Mouse (Mus musculus) 3T3-L1 (cell line): ENCODE measurements around the gene Sft2d1.
A peak's percentile ranks its signal among the peaks of the same experiment; 100 is the strongest.

ENCODE experiments used
- DNase-seq: peaks from one replicate; pipeline ENCODE4 v3.0.0-alpha.2; 2015; ENCODE audit warnings: low read depth, low spot score

The Sft2d1 gene

GRCm38 (mm10) chr17:8310838-8311614 is at the start of gene Sft2d1:
Gene Sft2d1, plus strand, starts transcription at chr17:8311102.
- peak; percentile 96 for DNase-seq

DNA sequence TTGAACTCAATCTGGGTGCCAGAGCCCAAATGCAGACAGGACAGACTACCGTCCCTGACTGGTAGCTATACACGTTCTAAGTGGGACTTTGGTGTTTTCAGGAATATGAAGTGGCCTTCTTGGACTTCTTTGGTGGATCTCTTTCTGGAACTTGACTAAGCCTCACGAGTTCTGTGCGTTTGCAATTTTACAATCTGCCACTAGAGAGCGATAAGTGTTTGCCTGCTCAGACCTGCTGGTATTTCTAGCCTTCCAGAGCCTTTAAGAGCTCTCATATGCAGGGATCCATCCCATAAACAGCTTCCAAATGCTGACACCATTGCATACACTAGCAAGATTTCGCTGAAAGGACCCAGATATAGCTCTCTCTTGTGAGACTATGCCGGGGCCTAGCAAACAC is 46.3 kb upstream of the Sft2d1 start:
- DNase-seq, result peak; percentile 86

- peak; percentile 29 for DNase-seq
Measured at GRCm38 (mm10) chr17:8272054-8272749, 38.7 kb upstream of the Sft2d1 start.

GRCm38 (mm10) chr17:8272951-8273350 is 38.0 kb upstream of the Sft2d1 start:
- DNase-seq, result no peak

DNA sequence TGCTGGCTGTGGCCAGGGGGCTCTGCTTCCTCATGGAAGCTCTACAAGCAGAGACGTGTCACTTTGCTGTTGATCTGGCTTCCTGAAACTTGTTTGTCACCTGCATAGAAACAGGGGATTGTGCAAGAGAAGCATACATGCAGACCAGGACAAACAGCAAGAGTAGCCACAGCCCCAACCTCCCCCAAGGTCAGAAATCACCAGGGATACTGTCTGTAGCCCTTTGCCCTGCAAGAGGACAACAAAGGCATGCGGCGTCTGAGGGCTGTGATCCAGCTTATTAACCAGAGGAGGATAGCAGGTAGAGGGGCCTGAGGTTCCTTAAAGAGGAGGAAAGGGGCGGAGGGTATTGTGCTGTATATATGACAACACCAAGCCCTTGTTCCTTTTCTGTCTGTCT is 34.8 kb upstream of the Sft2d1 start:
- DNase-seq, result no peak

- DNase-seq, result no peak
Measured at GRCm38 (mm10) chr17:8276680-8277079, 34.2 kb upstream of the Sft2d1 start.

DNA sequence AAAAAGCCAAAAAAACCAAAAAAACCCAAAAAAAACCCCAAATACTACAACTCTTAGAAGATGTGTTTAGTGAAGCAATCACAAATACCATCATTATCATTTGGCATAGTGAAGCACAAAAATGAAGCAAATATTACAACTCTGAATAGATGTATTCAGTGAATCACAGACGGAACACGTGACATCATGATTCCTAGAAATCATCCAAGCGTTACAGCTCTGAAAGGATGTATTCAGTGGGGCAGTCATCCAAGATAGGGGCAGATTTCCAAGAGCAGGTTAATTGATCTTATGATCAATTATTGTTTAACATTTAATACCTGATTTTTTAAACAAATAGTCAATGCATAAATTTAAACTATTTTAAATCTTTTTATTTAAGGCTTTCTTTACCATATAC is 33.6 kb upstream of the Sft2d1 start:
- no peak for DNase-seq

GRCm38 (mm10) chr17:8278356-8278755 is 32.5 kb upstream of the Sft2d1 start:
- no peak for DNase-seq

DNA sequence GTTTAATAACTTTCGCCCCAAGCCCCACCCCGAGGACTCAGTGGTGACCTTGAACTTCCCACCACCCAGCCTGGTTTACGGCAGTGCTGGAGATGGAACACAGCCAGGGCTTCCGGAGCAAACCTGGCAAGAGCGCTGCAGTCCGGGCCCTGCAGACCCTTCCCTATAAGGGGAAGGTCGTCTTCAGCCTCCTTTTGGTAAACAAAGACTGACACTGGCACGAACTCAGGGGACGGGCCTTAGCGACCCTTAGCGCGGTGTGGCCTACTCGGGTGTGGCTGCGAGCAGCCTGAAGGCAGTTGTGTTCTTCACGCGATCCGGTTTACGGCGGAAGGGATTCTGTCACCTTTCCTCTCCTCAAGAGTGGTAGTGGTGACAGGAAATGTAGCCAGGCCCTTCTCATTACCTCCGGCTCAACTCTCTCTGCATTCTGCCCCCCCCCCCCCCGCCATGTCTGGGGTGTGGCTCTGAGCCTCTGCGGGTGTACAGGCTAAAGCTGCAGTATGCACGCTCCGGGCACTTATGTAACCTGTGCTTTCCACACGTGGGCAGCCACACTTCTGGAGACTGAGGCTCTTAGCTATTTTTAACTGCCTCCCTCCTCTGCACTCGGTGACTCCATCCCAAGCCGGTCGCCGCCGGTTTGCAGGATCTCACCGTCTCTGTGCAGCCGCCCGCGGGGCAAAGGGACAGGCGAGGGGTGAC is 27.9 kb upstream of the Sft2d1 start, which contains the start of gene Mpc1:
Gene Mpc1 (plus strand): TSS at position 84 of the 705 bp plus-strand sequence.
- DNase-seq, result peak; percentile 76

DNA sequence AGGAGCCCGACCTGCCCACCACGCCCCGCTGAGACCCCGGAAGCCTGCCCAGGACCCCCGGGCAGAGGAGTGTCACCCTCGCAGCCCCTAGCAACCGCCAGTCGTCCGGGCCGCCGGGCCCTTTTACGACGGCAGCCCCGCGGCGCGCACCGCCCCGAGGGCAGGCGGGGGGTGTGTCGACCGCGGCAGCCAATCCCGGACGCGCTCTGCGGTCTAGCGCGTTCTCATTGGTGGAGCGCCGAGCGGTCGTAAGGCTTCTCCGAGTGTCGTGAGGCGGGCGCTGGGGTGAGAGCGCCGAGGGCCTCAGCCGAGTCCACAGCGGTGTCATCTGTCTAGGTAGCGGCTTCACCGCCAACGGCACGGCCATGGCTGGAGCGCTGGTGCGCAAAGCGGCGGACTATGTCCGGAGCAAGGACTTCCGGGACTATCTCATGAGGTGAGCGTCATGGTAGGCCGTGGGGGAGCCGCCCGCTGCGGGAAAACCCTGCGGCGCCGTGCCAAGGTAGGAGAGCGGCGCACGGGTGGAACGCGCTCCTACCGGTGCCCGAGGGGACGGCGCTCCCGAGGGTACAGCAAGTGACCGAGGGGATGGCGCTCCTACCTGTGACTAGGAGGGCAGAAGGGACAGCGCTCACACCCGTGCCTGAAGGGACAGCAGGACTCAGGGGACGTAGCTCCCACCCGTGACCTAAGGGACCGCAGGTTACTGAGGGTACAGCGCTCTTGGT is 27.2 kb upstream of the Sft2d1 start:
- peak; percentile 93 for DNase-seq

DNA sequence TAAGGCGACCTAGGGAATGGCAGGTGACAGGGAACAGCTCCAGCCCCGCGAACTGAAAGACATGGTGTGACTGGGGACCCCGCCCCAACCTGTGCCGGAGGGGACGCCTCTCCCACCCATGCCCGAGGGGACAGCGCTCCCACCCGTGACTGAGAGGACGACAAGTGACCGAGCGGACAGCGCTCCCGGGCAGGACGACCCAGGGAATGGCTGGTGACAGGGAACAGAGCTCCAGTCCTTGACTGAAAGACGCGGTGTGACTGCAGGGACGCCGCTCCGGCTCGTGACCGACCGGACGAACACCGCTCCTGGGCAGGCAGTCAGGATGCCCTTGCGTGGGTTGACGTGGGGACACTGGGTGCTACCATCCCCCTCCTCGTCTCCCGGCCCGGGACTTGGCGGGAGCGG is 26.6 kb upstream of the Sft2d1 start:
- DNase-seq, result peak; percentile 8

DNA sequence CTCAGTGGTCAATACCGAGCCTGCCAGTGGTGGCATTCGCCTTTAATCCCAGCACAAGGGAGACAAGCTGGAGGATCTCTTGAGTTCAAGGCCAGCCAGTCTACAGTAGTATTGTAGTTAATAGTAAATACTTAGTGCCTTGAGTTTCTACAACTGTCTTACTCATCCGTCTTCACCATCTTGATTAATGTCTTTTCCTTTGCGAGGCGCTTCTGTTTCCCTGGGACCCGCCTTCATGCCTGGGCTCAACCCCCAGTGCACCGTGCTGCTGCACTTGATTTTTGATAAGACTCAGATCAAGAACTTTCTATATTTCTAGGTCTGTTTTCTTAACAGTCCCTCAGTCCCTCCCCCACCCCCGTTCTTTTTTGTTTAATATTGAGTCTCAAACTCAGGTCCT is 25.8 kb upstream of the Sft2d1 start:
- DNase-seq, result peak; percentile 87

GRCm38 (mm10) chr17:8286987-8287386 is 23.9 kb upstream of the Sft2d1 start:
- no peak for DNase-seq

GRCm38 (mm10) chr17:8289993-8290679 is 20.8 kb upstream of the Sft2d1 start:
- DNase-seq, result no peak

DNA sequence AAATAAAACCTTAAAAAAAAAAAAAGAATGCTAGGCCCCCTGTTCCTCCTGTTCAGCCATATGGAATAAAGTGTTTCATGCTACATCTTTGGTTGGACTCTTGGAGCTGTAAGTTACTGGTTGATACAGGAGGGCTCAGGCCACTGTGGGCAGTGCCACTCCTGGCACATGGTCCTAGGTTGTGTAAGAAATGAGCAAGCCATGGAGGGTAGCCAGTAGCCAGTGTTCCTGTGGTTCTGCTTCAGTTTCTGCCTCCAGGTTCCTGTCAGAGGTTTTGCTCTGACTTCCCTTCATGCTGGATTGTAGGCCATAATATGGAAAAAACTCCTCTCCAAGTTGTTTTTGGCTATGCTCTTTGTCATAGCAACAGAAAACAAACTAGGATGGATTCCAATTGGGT is 20.2 kb upstream of the Sft2d1 start:
- no peak for DNase-seq

GRCm38 (mm10) chr17:8295825-8296224 is 15.1 kb upstream of the Sft2d1 start:
- peak; percentile 32 for DNase-seq

GRCm38 (mm10) chr17:8296313-8296844 is 14.5 kb upstream of the Sft2d1 start:
- DNase-seq, result no peak

DNA sequence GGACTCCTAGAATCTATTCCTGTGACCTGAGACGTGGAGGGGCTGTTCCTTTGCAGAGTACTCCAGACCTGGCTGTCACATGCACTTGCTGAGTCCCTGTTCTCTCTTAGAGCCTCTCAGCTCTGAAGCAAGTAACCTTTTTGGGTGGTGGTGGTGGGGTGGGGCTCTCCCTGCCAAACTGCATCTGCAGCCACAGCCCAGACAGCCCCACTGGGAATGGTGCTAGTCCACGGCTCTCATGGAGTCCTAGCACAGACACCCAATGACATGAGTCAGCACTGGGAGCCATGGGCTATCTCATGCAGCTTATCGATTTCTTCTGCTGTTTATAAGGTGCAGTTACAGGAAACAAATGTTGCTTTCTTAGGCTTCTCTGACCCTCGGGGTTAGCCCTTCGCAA is 13.2 kb upstream of the Sft2d1 start:
- DNase-seq, result no peak

- DNase-seq, result no peak
Measured at GRCm38 (mm10) chr17:8298281-8298680, 12.6 kb upstream of the Sft2d1 start.

DNA sequence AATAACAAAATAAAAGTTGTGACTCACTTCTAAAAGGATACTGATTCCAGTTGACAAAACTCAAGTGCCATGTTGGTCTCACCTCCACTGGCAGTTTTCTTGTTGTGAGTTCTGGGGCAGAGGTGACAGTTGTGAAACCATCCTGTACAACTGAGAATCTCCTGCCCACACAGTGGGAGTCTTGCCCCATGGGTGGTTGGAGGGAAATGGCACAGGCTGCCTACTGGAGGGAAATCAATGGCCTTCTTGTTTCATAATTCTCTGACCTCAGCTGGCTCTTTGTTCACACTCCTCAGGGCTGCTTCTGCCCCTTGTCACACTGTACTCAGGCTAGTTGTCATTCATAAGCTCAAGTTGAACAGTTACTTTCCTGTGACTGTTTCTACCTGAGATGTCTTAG is 11.4 kb upstream of the Sft2d1 start:
- no peak for DNase-seq

- DNase-seq, result no peak
Measured at GRCm38 (mm10) chr17:8301515-8301914, 9.4 kb upstream of the Sft2d1 start.
